Mouse (Mus musculus) heart, embryonic 16.5 days (tissue): ENCODE measurements around the gene Padi3. TPM values are rescaled to one million over a fixed set of nuclear protein-coding genes. Genes with fewer than 3 reads are reported as not detected.

ENCODE experiments used
- ATAC-seq: fragments of 200-750 bp; cut with Nextera tagmentation; replicated peaks from 2 replicates; pipeline ENCODE4 v1.8.0; 2017; ENCODE audit warnings: moderate number of reproducible peaks; ENCODE audit not compliant: insufficient read depth, low FRiP score; ENCODE audit errors: extremely low read depth
- H3K27ac ChIP-seq: fragments of 300-500 bp; sonication (generic); 2 replicates; pipeline ENCODE4 v1.5.1; 2014; ENCODE audit warnings: mild to moderate bottlenecking, low read length, control low read depth, moderate library complexity
- H3K27me3 ChIP-seq: fragments of 300-500 bp; sonication (generic); 2 replicates; pipeline ENCODE4 v1.6.1; 2014; ENCODE audit warnings: low read length, mixed read lengths; ENCODE audit not compliant: control insufficient read depth, insufficient read depth
- H3K36me3 ChIP-seq: fragments of 300-500 bp; sonication (generic); 2 replicates; pipeline ENCODE4 v1.6.1; 2014; ENCODE audit not compliant: control insufficient read depth, insufficient read depth
- H3K4me1 ChIP-seq: fragments of 300-500 bp; sonication (generic); 2 replicates; pipeline ENCODE4 v1.6.1; 2014; ENCODE audit warnings: low read length, mixed read lengths; ENCODE audit not compliant: control insufficient read depth, insufficient read depth
- H3K4me2 ChIP-seq: fragments of 300-500 bp; sonication (generic); 2 replicates; pipeline ENCODE4 v1.6.1; 2014; ENCODE audit warnings: low read depth, mild to moderate bottlenecking, control low read depth, low read length
- H3K4me3 ChIP-seq: fragments of 300-500 bp; sonication (generic); 2 replicates; pipeline ENCODE4 v1.5.1; 2014; ENCODE audit warnings: mild to moderate bottlenecking, control low read depth, low read length
- H3K9ac ChIP-seq: fragments of 300-500 bp; sonication (generic); 2 replicates; pipeline ENCODE4 v1.6.1; 2014; ENCODE audit warnings: low read length, control low read depth
- H3K9me3 ChIP-seq: fragments of 300-500 bp; sonication (generic); replicated peaks from 2 replicates; pipeline ENCODE4 v1.6.1; 2016; ENCODE audit warnings: low read length; ENCODE audit not compliant: control insufficient read depth
- WGBS: fragments of 180-500 bp; shearing (Covaris S2); extraction: QIAGEN DNeasy Blood & Tissue Kit; methylation state at CpG from one replicate; pipeline ENCODE4 v1.1.7; 2014; 5-methylcytosine and 5-hydroxymethylcytosine counted together
- polyA plus RNA-seq: library from polyadenylated mRNA; unstranded; fragments of >200 nt; fragmentation: Nextera tagmentation; extraction: Ambion mirVana; gene quantifications from 2 replicates; pipeline ENCODE4 v1.2.1, GENCODE M21; 2015

Gene Padi3
- polyA plus RNA-seq, 1 experiment from 2014 or later = 0.55 TPM

DNA sequence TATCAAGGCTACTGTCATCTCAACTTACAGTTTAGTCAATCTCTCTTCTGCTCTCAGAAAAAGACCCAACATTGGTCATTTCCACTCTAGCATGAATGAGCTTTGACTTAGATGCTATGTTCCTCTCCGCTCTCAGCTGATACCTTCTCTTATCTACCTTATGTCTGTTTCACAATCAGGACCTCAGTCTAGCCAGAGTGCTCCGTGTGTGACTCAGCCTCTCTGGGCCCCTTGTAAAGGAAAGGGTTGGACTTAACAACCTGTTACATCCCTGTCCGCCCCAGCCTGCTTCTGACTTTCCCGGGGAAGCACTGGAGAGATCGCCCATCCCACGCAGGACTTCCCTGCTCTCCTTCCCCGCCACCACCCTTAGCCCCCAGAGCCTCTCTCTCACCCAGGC lies 17.9 kb downstream of the Padi3 start:
- Histone ChIP-seq H3K36me3 (no peaks in the 10 kb centered on the region), H3K4me3 (no peak overlapping the region), H3K4me1 (peaks cover 3% of the 10 kb centered on the region; the same call in 1 of the 2 replicates), H3K27me3 (no peaks in the 10 kb centered on the region), H3K9me3 (no peaks in the 10 kb centered on the region), H3K9ac (no peak overlapping the region), H3K27ac (no peak overlapping the region), H3K4me2 (no peak overlapping the region)
- no peak for ATAC-seq
- 82% methylated on average over 7 of the region's 7 CpGs for WGBS

DNA sequence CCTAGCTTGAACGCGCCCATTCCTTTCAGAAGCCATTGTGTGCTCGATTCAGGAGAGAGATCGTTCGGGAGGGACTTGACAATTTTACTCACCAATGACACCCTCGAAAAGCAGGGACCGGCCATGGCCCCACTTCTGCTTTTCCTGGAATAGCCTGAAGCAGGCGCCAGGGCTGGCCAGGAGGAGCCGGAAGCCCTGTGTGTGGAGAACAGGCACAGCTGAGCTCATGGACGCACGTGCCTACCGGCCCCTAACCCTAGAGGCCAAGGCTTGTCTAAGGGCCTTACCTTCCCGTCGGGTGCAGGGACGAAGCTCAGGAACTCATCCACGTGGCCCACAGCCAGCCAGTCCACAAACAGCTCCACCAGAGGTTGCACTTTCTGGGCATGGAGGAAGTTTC lies 19.4 kb downstream of the Padi3 start:
- no peak overlapping the region for H3K4me3 ChIP-seq
- no peaks in the 10 kb centered on the region for H3K36me3 ChIP-seq
- H3K9me3 ChIP-seq = peaks cover 4% of the 10 kb centered on the region
- ATAC-seq = no peak
- no peak overlapping the region for H3K27ac ChIP-seq
- H3K4me1 ChIP-seq = peaks cover 3% of the 10 kb centered on the region; the same call in 1 of the 2 replicates
- no peak overlapping the region for H3K9ac ChIP-seq
- WGBS = 82% methylated on average over 16 of the region's 16 CpGs
- no peak overlapping the region for H3K4me2 ChIP-seq
- H3K27me3 ChIP-seq = no peaks in the 10 kb centered on the region

DNA sequence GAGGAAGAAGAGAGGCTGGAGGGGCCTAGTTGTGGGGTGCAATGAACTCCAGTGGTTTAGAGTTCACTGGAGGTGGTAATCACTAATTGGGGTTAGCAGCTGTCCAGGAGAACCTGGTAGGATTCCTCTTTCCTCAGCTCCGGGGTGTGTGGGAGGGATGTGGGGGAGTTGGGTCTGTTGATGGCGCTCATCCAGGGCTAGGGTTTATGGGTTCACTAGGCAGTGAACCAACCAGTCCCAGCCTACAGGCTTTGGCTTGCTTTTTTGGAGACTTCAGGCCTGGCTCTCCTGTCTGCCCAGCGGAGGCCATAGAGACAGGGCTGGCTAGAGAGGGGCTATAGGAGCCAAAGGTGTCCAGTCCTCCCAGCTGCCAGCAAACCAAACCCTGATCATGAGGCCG lies 20.5 kb downstream of the Padi3 start:
- no peak for ATAC-seq
- no peaks in the 10 kb centered on the region for H3K36me3 ChIP-seq
- H3K9ac ChIP-seq = no peak overlapping the region
- H3K9me3 ChIP-seq = peaks cover 4% of the 10 kb centered on the region
- H3K4me2 ChIP-seq = no peak overlapping the region
- H3K4me3 ChIP-seq = no peak overlapping the region
- H3K4me1 ChIP-seq = peaks cover 3% of the 10 kb centered on the region; the same call in 1 of the 2 replicates
- H3K27ac ChIP-seq = no peak overlapping the region
- no peaks in the 10 kb centered on the region for H3K27me3 ChIP-seq
- WGBS = 73% methylated on average over 4 of the region's 4 CpGs

DNA sequence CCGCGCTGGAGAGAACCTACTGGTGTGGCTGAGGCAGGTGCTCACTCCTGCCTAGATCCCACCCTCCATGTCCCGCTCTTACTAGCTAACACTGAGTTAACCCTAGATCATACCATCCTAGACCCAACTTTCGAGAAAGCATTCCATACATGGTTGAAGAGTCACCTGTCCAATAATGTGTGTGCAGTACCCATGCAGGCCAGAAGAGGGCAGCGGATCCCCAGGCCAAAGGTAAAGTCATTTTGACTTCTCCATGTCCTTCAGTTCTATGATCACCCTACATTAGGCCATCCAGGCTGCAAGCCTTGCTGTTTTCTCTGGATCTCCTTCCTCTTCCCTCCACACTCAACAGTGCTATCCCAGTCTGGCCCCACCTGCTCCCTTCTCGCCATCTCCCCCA lies 21.5 kb downstream of the Padi3 start:
- no peak overlapping the region for H3K4me3 ChIP-seq
- no peaks in the 10 kb centered on the region for H3K27me3 ChIP-seq
- peaks cover 3% of the 10 kb centered on the region; the same call in 1 of the 2 replicates for H3K4me1 ChIP-seq
- 51% methylated on average over 6 of the region's 6 CpGs for WGBS
- H3K9me3 ChIP-seq = peaks cover 8% of the 10 kb centered on the region
- no peak for ATAC-seq
- no peak overlapping the region for H3K4me2 ChIP-seq
- no peak overlapping the region for H3K9ac ChIP-seq
- no peak overlapping the region for H3K27ac ChIP-seq
- no peaks in the 10 kb centered on the region for H3K36me3 ChIP-seq

DNA sequence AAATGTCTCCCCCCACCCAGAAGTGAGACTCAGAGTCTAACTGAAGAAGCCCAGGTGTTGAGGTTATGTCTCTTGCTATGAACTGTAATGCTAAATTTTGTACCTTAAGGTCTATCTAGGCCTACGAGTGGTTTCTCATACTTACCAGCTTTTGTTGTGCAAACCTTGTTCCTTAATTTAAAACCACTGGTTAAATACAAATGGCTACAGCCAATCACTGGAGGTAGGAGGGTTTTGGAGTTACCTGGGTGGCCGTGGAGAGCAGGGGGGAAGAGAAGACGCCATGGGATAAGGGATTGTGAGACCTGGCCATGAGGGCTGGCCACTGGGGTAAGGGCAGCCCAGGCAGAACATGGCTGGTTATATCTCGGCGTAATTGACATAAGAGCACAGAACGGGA lies 22.2 kb downstream of the Padi3 start:
- 74% methylated on average over 6 of the region's 6 CpGs for WGBS

DNA sequence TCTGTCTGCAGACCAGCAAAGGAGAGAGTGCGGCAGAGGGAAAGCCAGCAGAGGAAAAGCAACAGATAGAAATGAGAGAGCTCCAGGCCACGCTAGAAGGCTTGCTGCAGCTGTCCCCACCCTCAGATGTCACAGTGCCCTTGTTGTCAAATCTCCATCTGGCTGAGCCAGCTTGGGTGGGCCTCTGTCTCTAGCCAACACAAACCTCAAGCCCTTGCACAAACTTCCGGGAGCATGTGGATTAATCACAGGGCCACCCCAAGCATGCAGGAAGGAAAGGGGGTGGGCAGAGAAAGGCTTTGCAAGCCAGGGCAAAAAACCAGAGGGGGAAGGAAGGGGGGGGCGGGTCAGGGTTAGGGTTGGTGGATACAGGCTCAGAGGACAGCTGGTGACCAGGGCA lies 23.0 kb downstream of the Padi3 start:
- Histone ChIP-seq H3K9ac (no peak overlapping the region), H3K27me3 (no peaks in the 10 kb centered on the region), H3K4me2 (no peak overlapping the region), H3K4me1 (peaks cover 3% of the 10 kb centered on the region; the same call in 1 of the 2 replicates), H3K9me3 (peaks cover 8% of the 10 kb centered on the region), H3K4me3 (no peak overlapping the region), H3K27ac (no peak overlapping the region), H3K36me3 (no peaks in the 10 kb centered on the region)
- 53% methylated on average over 4 of the region's 4 CpGs for WGBS
- ATAC-seq = peak; percentile 37; the same call in 1 of the 2 replicates

More for the DNA sequence above, 22.2 kb downstream of the Padi3 start:
- Histone ChIP-seq H3K36me3 (no peaks in the 10 kb centered on the region), H3K4me1 (peaks cover 3% of the 10 kb centered on the region; the same call in 1 of the 2 replicates), H3K9ac (no peak overlapping the region), H3K4me3 (no peak overlapping the region), H3K4me2 (no peak overlapping the region), H3K9me3 (peaks cover 8% of the 10 kb centered on the region), H3K27ac (no peak overlapping the region), H3K27me3 (no peaks in the 10 kb centered on the region)
- ATAC-seq = no peak

DNA sequence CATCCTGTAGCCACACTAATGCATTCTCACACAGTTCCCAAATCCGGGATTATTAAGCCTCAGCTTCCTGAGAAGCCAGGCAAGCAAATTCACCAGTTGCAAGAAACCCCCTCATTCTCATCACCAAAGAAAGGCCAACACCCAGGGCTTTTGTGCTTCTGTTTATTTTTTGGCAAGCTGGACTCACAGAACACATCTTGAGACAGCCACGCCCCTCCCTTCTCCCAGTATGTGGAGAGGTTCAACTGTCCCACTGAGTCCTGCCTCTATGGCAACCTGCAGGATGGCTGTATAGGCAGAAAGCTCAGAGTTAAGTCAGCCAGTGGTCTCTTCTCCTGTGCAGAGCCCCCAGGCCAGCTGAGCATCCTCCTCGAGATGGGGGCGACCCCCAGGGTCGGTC lies 25.2 kb downstream of the Padi3 start:
- H3K4me1 ChIP-seq = peaks cover 2% of the 10 kb centered on the region; the same call in 1 of the 2 replicates
- H3K9me3 ChIP-seq = peaks cover 8% of the 10 kb centered on the region
- WGBS = 78% methylated on average over 5 of the region's 5 CpGs

DNA sequence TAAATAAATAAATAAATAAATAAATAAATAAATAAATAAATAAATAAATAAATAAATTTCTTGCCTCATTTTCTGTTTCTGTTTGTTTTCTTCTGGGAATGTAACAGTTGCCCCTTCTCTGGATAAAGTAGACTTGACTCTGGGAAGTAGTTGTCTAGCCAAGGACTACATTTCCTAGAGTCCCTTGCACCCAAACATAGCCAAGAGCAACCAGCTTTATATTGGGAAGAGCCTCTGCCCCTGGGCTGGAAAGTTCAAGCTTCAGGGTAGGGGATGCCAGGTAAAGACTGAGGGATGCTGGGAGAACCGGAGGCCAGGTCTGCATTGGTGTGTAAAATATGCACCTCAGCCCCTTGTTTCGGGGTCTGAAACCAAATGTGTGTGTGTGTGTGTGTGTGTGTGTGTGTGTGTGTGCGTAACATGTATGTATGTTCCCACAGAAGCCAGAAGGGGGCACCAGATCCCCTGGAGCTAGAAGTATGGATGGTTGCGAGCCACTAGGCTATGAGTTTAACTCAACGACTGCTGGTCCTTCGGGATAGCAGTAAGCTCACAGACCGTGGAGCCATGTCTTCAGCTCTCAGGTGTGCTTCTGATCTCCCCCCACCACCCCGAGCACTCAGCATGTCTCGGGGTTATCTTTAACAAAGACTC lies 26.0 kb downstream of the Padi3 start:
- H3K27ac ChIP-seq = no peak overlapping the region
- ATAC-seq = no peak
- 93% methylated on average over 9 of the region's 9 CpGs for WGBS
- H3K27me3 ChIP-seq = no peaks in the 10 kb centered on the region
- H3K9ac ChIP-seq = no peak overlapping the region
- H3K4me3 ChIP-seq = no peak overlapping the region
- H3K4me1 ChIP-seq = no peaks in the 10 kb centered on the region; the same call in 1 of the 2 replicates
- no peak overlapping the region for H3K4me2 ChIP-seq
- H3K9me3 ChIP-seq = peaks cover 8% of the 10 kb centered on the region
- no peaks in the 10 kb centered on the region for H3K36me3 ChIP-seq

More for the DNA sequence above, 25.2 kb downstream of the Padi3 start:
- Histone ChIP-seq H3K27me3 (no peaks in the 10 kb centered on the region), H3K36me3 (no peaks in the 10 kb centered on the region), H3K4me3 (no peak overlapping the region), H3K4me2 (no peak overlapping the region), H3K27ac (no peak overlapping the region), H3K9ac (no peak overlapping the region)
- ATAC-seq = no peak

DNA sequence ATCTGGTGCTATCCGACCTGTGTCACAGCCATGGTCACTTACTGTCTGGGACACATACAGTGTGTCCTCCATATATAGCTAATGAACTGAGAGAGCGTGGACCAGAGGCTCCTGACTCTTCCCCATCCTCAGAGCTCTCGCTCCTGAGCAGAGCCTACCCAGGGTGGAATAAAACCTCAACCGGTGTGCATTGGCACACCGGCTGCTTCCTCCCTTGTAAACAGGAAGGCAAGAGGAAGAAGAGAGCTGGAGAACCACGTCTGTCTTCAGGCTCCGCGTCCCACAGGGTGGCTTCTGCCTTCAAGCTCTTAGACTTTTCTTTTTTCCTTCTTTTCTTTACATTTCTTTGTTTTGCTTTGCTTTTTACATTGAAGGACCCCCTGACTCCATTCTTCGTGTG lies 27.6 kb downstream of the Padi3 start:
- Histone ChIP-seq H3K9me3 (peaks cover 8% of the 10 kb centered on the region), H3K27ac (no peak overlapping the region), H3K4me2 (no peak overlapping the region), H3K27me3 (no peaks in the 10 kb centered on the region), H3K4me3 (no peak overlapping the region), H3K36me3 (no peaks in the 10 kb centered on the region), H3K4me1 (no peaks in the 10 kb centered on the region; the same call in 1 of the 2 replicates), H3K9ac (no peak overlapping the region)
- WGBS = 80% methylated on average over 9 of the region's 9 CpGs
- no peak for ATAC-seq
